Mouse (Mus musculus): ENCODE data around the gene Mterf4. TPM values are rescaled to one million over a fixed set of nuclear protein-coding genes. Genes with fewer than 3 reads are reported as not detected.

The Mterf4 gene
- polyA plus RNA-seq, 1 experiment: 16.0 TPM

- DNase-seq: no peak
- no peak overlapping the region for H3K4me3 ChIP-seq (ENCODE audit: insufficient read depth, low read depth, low read length)
- no peak overlapping the region for H3K27ac ChIP-seq (ENCODE audit: insufficient read depth, low read depth, low read length)
- H3K27me3 ChIP-seq (replicated peaks; ENCODE audit: control insufficient read depth, insufficient read depth, low read length): no peaks in the 10 kb centered on the region
- 89% methylated on average over 2 of the region's 2 CpGs for WGBS
- H3K4me1 ChIP-seq (ENCODE audit: control insufficient read depth, insufficient read depth, low read length): no peaks in the 10 kb centered on the region
- H3K36me3 ChIP-seq (ENCODE audit: control insufficient read depth, insufficient read depth, low read length): no peaks in the 10 kb centered on the region
- TF ChIP-seq CTCF (conservative IDR thresholded peaks at IDR 0.05; ENCODE audit: insufficient read depth, insufficient read length, low read depth, low read length): no peak
- no peak for TF ChIP-seq POLR2A (IDR thresholded peaks at IDR 0.05; ENCODE audit: low read depth, low read length)
Measured at GRCm38 (mm10) chr1:93268246-93268645, 37.5 kb downstream of the Mterf4 start.

- TF ChIP-seq CTCF (conservative IDR thresholded peaks at IDR 0.05; ENCODE audit: insufficient read depth, insufficient read length, low read depth, low read length): no peak
- no peaks in the 10 kb centered on the region for H3K36me3 ChIP-seq (ENCODE audit: control insufficient read depth, insufficient read depth, low read length)
- DNase-seq: peak; percentile 23
- no peaks in the 10 kb centered on the region for H3K4me1 ChIP-seq (ENCODE audit: control insufficient read depth, insufficient read depth, low read length)
- H3K27ac ChIP-seq (ENCODE audit: insufficient read depth, low read depth, low read length): no peak overlapping the region
- WGBS: 28% methylated on average over 3 of the region's 3 CpGs
- H3K4me3 ChIP-seq (ENCODE audit: insufficient read depth, low read depth, low read length): no peak overlapping the region
- no peaks in the 10 kb centered on the region for H3K27me3 ChIP-seq (replicated peaks; ENCODE audit: control insufficient read depth, insufficient read depth, low read length)
Measured at GRCm38 (mm10) chr1:93267207-93267606, 38.5 kb downstream of the Mterf4 start.

GRCm38 (mm10) chr1:93257560-93257959 is 48.2 kb downstream of the Mterf4 start:
- H3K36me3 ChIP-seq (ENCODE audit: control insufficient read depth, insufficient read depth, low read length): no peaks in the 10 kb centered on the region
- 0 out of 2 replicates have a peak, but pooled peaks cover 2% of the 10 kb centered on the region for H3K4me1 ChIP-seq (ENCODE audit: control insufficient read depth, insufficient read depth, low read length)
- no peaks in the 10 kb centered on the region for H3K27me3 ChIP-seq (replicated peaks; ENCODE audit: control insufficient read depth, insufficient read depth, low read length)
- 89% methylated on average over 1 of the region's 1 CpGs for WGBS
- no peak overlapping the region for H3K4me3 ChIP-seq (ENCODE audit: insufficient read depth, low read depth, low read length)
- no peak for TF ChIP-seq POLR2A (IDR thresholded peaks at IDR 0.05; ENCODE audit: low read depth, low read length)
- no peak for DNase-seq
- H3K27ac ChIP-seq (ENCODE audit: insufficient read depth, low read depth, low read length): no peak overlapping the region

GRCm38 (mm10) chr1:93255761-93256160 is 50.0 kb downstream of the Mterf4 start:
- Histone ChIP-seq H3K4me3 (ENCODE audit: insufficient read depth, low read depth, low read length) (no peak overlapping the region), H3K36me3 (ENCODE audit: control insufficient read depth, insufficient read depth, low read length) (no peaks in the 10 kb centered on the region), H3K27me3 (replicated peaks; ENCODE audit: control insufficient read depth, insufficient read depth, low read length) (no peaks in the 10 kb centered on the region), H3K27ac (ENCODE audit: insufficient read depth, low read depth, low read length) (no peak overlapping the region), H3K4me1 (ENCODE audit: control insufficient read depth, insufficient read depth, low read length) (0 out of 2 replicates have a peak, but pooled peaks cover 2% of the 10 kb centered on the region)
- TF ChIP-seq POLR2A (IDR thresholded peaks at IDR 0.05; ENCODE audit: low read depth, low read length) (no peak), CTCF (conservative IDR thresholded peaks at IDR 0.05; ENCODE audit: insufficient read depth, insufficient read length, low read depth, low read length) (no peak)
- WGBS: 92% methylated on average over 7 of the region's 7 CpGs
- no peak for DNase-seq

DNA sequence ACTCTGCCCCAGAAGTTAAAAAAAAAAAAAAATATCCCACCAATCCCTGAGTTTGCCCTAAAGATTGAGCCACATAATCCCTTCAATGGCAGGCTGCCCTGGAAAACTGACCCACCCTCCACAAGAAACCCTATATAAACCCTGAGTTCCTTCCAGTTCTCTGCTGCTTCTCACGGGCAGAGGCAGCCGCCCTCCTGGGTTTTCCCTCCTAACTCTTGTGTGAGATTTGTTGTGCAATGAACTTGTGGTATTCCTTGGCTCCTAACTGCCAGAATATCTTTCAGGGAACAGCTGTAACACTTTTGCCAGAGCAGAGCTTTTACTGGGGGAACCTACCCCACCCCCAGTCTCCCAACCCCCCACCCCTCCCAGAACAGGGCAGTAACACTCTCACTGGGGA is 53.1 kb downstream of the Mterf4 start:
- Histone ChIP-seq H3K27ac (ENCODE audit: insufficient read depth, low read depth, low read length) (no peak overlapping the region), H3K27me3 (replicated peaks; ENCODE audit: control insufficient read depth, insufficient read depth, low read length) (no peaks in the 10 kb centered on the region), H3K4me3 (ENCODE audit: insufficient read depth, low read depth, low read length) (no peak overlapping the region), H3K36me3 (ENCODE audit: control insufficient read depth, insufficient read depth, low read length) (no peaks in the 10 kb centered on the region), H3K4me1 (ENCODE audit: control insufficient read depth, insufficient read depth, low read length) (0 out of 2 replicates have a peak, but pooled peaks cover 2% of the 10 kb centered on the region)
- TF ChIP-seq POLR2A (IDR thresholded peaks at IDR 0.05; ENCODE audit: low read depth, low read length): no peak
- no peak for TF ChIP-seq CTCF (conservative IDR thresholded peaks at IDR 0.05; ENCODE audit: insufficient read depth, insufficient read length, low read depth, low read length)
- 60% methylated on average over 2 of the region's 2 CpGs for WGBS
- DNase-seq: no peak

Other genes with a start within 250 kb of the Mterf4 start
- 1.3 and 1.4 TPM in 2 replicates for gene Kif1a, start 204.0 kb downstream of the Mterf4 start, polyA plus RNA-seq (2012; rRNA removed)
- 0.08 TPM in 1 of 2 replicates, not detected in the other for gene Agxt, start 170.7 kb downstream of the Mterf4 start, polyA plus RNA-seq (2012; rRNA removed)
- 7.9 and 10.4 TPM in 2 replicates for gene 2310007B03Rik, start 145.0 kb downstream of the Mterf4 start, polyA plus RNA-seq (2012; rRNA removed)
- gene Crocc2, start 137.2 kb downstream of the Mterf4 start, polyA plus RNA-seq (2012; rRNA removed): 0.03 and 0.04 TPM in 2 replicates
- gene Sned1, start 70.1 kb downstream of the Mterf4 start, polyA plus RNA-seq (2012; rRNA removed): 8.8 and 10.0 TPM in 2 replicates
- 4.0 and 4.5 TPM in 2 replicates for gene Ppp1r7, start 36.9 kb upstream of the Mterf4 start, polyA plus RNA-seq (2012; rRNA removed)
- 0.95 and 1.2 TPM in 2 replicates for gene Pask, start 37.6 kb upstream of the Mterf4 start, polyA plus RNA-seq (2012; rRNA removed)
- 0.04 and 0.05 TPM in 2 replicates for gene Ano7, start 68.0 kb upstream of the Mterf4 start, polyA plus RNA-seq (2012; rRNA removed)
- gene Hdlbp, start 172.9 kb upstream of the Mterf4 start, polyA plus RNA-seq (2012; rRNA removed): 95.0 and 97.8 TPM in 2 replicates
- gene Farp2, start 206.2 kb upstream of the Mterf4 start, polyA plus RNA-seq (2012; rRNA removed): 10.4 and 12.5 TPM in 2 replicates